Mouse (Mus musculus) kidney, adult 9 months (tissue): ENCODE data around the gene Tmeff2.

Experiments used
- DNase-seq: peaks from one replicate; pipeline ENCODE4 v3.0.0; 2022

Gene Tmeff2

GRCm38 (mm10) chr1:51114721-51115120 lies 214.3 kb downstream of the Tmeff2 start:
- no peak for DNase-seq

GRCm38 (mm10) chr1:51115761-51116160 lies 215.3 kb downstream of the Tmeff2 start:
- no peak for DNase-seq

- DNase-seq, result no peak
Measured at GRCm38 (mm10) chr1:51117830-51118229, 217.4 kb downstream of the Tmeff2 start.

GRCm38 (mm10) chr1:51125671-51126424 lies 225.4 kb downstream of the Tmeff2 start:
- DNase-seq, result no peak

- no peak for DNase-seq
Measured at GRCm38 (mm10) chr1:51126425-51126765, 225.9 kb downstream of the Tmeff2 start.

- peak; percentile 64 for DNase-seq
Measured at GRCm38 (mm10) chr1:51136792-51137191, 236.3 kb downstream of the Tmeff2 start.

GRCm38 (mm10) chr1:51139605-51140004 lies 239.2 kb downstream of the Tmeff2 start:
- DNase-seq, result no peak

- DNase-seq, result no peak
Measured at GRCm38 (mm10) chr1:51141381-51141780, 240.9 kb downstream of the Tmeff2 start.

GRCm38 (mm10) chr1:51142729-51143128 lies 242.3 kb downstream of the Tmeff2 start:
- no peak for DNase-seq

GRCm38 (mm10) chr1:51145693-51146092 lies 245.2 kb downstream of the Tmeff2 start:
- DNase-seq, result no peak

- no peak for DNase-seq
Measured at GRCm38 (mm10) chr1:51148481-51149137, 248.2 kb downstream of the Tmeff2 start.

GRCm38 (mm10) chr1:51149488-51149887 lies 249.0 kb downstream of the Tmeff2 start:
- no peak for DNase-seq

- no peak for DNase-seq
Measured at GRCm38 (mm10) chr1:51149890-51150289, 249.4 kb downstream of the Tmeff2 start.

GRCm38 (mm10) chr1:51152017-51152416 lies 251.6 kb downstream of the Tmeff2 start:
- no peak for DNase-seq

GRCm38 (mm10) chr1:51152856-51153255 lies 252.4 kb downstream of the Tmeff2 start:
- peak; percentile 10 for DNase-seq

- no peak for DNase-seq
Measured at GRCm38 (mm10) chr1:51184276-51184675, 283.8 kb downstream of the Tmeff2 start.

- DNase-seq, result no peak
Measured at GRCm38 (mm10) chr1:51189008-51189407, 288.6 kb downstream of the Tmeff2 start.

- no peak for DNase-seq
Measured at GRCm38 (mm10) chr1:51191253-51191652, 290.8 kb downstream of the Tmeff2 start.

- no peak for DNase-seq
Measured at GRCm38 (mm10) chr1:51191872-51192613, 291.6 kb downstream of the Tmeff2 start.

- DNase-seq, result no peak
Measured at GRCm38 (mm10) chr1:51199088-51199830, 298.8 kb downstream of the Tmeff2 start.

- DNase-seq, result no peak
Measured at GRCm38 (mm10) chr1:51199954-51200353, 299.5 kb downstream of the Tmeff2 start.

GRCm38 (mm10) chr1:51215631-51216030 lies 315.2 kb downstream of the Tmeff2 start:
- DNase-seq, result no peak
